Mouse (Mus musculus) megakaryocyte, embryonic 14.5 days (primary cell): ENCODE results near the gene Smyd5. TPM values are rescaled to one million over a fixed set of nuclear protein-coding genes. Genes with fewer than 3 reads are reported as not detected.

ENCODE experiments used
- H3K27me3 ChIP-seq: replicated peaks from 2 replicates; pipeline ENCODE3; 2012; ENCODE audit warnings: inconsistent platforms
- H3K36me3 ChIP-seq: replicated peaks from 2 replicates; pipeline ENCODE3; 2012; ENCODE audit warnings: low read length, inconsistent platforms, mixed read lengths
- H3K4me1 ChIP-seq: 2 replicates; pipeline ENCODE4 v1.6.1; 2012; ENCODE audit warnings: inconsistent platforms
- H3K4me3 ChIP-seq: replicated peaks from 2 replicates; pipeline ENCODE3; 2012; ENCODE audit warnings: moderate library complexity, mild to moderate bottlenecking, inconsistent platforms
- H3K9me3 ChIP-seq: 2 replicates; pipeline ENCODE4 v1.6.1; 2012; ENCODE audit warnings: inconsistent platforms
- FLI1 ChIP-seq: IDR thresholded peaks from 2 replicates; pipeline ENCODE4 v1.6.1; 2012; ENCODE audit warnings: low read length, inconsistent platforms, mixed read lengths
- GATA1 ChIP-seq: IDR thresholded peaks from 3 replicates; pipeline ENCODE4 v1.6.1; 2012; ENCODE audit warnings: mixed read lengths, low read length, inconsistent platforms, borderline replicate concordance
- polyA plus RNA-seq: library from polyadenylated mRNA; stranded (reverse); fragments of >175 nt; gene quantifications from 2 replicates; pipeline ENCODE4 v1.2.3, GENCODE M21; 2012; ENCODE audit warnings: low replicate concordance; ENCODE audit not compliant: insufficient read depth

Smyd5 gene
- polyA plus RNA-seq, 1 experiment = 6.2 TPM

DNA sequence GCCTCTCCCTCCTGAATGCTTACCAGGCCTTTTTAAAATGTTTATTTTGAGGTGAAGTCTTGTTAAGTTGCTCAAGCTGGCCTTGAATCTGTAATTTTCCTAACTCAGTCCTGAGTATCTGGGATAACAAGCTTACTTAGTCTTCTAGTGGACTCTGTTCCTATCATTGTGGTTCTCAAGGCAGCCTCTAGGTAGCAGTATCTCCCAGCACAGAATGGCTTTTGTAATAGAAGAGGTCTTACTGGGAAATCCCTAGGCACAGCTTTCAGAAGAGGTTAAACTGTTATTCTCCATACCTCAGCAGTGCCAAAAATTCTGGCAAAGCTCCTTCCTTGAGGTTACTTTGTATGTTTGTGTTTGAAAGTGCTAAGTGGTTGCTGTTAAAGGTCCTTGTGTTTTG lies 33.6 kb downstream of the Smyd5 start:
- Histone ChIP-seq H3K36me3 (peaks cover 97% of the 10 kb centered on the region), H3K27me3 (no peaks in the 10 kb centered on the region), H3K4me3 (no peak overlapping the region), H3K9me3 (no peaks in the 10 kb centered on the region), H3K4me1 (peaks cover 75% of the 10 kb centered on the region)
- TF ChIP-seq GATA1 = no peak
- TF ChIP-seq FLI1 = no peak

DNA sequence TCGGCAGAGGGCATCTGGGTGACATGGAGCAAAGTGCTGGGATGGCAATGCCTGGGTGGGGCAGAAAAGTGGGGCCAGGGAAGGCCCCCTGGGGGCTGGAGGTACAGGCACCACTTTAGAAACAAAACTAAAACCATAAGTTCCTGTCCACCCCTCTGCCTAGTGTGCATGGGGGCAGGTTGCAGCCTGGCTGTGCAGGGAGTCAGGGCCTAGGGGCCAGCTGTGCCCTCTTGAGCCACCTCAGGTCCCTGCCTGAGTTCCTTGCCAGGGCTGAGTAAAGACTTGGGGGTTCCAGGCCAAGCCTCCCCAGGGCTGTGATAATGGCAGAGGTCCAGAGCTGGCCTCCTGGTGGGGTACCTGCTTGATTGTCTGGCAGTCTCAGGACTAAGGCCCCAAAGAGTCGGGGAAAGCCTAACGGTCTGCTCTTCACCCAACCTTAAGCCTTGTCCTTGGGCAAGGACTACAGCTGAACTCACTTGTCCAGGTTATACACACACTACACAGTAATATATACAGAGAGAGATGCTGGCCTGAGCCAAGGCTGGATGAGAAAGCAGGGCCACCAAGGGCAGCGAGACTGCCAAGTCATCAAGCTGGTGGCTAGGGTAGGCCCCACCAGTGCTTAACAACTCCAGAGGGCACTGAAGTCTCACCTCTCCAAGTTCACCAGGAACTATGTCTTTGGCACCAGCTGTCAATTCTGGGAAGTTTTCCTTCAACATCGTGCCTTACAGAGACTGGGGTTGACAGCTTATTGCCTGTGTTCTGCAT lies 38.1 kb downstream of the Smyd5 start:
- Histone ChIP-seq H3K27me3 (peaks cover 40% of the 10 kb centered on the region), H3K4me3 (no peak overlapping the region), H3K9me3 (no peaks in the 10 kb centered on the region), H3K36me3 (peaks cover 53% of the 10 kb centered on the region), H3K4me1 (peaks cover 67% of the 10 kb centered on the region)
- no peak for TF ChIP-seq FLI1
- no peak for TF ChIP-seq GATA1

DNA sequence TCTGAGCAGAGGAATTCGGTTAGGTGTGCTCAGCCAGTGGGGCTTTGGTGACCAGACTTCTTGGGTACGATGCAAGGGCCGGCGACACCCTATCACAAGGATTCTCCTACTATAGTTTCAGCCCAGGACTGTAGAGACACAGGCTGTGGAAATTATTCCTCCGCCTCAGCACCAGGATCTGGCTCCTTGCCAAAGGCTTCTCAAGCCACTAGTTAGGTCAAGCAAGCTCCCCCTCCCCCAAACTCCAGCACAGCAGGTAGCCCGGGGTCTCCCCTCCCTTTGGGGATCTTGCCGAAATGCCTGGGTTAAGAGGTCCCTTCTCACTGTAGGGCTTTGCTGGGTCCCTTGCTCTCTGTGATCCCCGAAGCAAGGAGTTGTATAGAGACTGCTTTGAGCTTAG lies 40.2 kb downstream of the Smyd5 start:
- peaks cover 56% of the 10 kb centered on the region for H3K27me3 ChIP-seq
- TF ChIP-seq GATA1 (no peak), FLI1 (no peak)
- H3K4me1 ChIP-seq = peaks cover 51% of the 10 kb centered on the region
- H3K36me3 ChIP-seq = peaks cover 32% of the 10 kb centered on the region
- no peaks in the 10 kb centered on the region for H3K9me3 ChIP-seq
- H3K4me3 ChIP-seq = no peak overlapping the region

DNA sequence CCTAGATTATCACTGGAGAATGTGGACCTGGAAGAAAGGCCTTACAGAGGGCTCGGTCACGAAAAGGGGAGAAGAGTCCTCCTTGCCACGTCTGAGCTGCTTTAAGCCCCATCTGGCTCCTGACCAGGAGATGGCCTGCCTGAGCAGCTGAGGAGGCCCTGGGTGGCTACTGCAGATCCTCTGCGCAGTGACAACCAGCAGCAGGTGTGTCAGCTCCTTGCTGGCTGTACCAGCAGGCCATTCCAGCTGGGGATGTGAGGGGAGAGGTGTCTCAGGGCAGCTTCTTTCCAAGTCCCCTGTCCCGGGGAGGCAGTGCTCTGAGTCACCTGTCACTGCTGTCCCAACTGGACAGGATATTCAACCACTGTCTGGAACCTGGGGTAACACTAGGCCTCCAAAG lies 40.8 kb downstream of the Smyd5 start:
- Histone ChIP-seq H3K4me1 (peaks cover 48% of the 10 kb centered on the region), H3K27me3 (peaks cover 59% of the 10 kb centered on the region), H3K36me3 (peaks cover 26% of the 10 kb centered on the region), H3K4me3 (no peak overlapping the region), H3K9me3 (no peaks in the 10 kb centered on the region)
- TF ChIP-seq FLI1 = no peak
- no peak for TF ChIP-seq GATA1

DNA sequence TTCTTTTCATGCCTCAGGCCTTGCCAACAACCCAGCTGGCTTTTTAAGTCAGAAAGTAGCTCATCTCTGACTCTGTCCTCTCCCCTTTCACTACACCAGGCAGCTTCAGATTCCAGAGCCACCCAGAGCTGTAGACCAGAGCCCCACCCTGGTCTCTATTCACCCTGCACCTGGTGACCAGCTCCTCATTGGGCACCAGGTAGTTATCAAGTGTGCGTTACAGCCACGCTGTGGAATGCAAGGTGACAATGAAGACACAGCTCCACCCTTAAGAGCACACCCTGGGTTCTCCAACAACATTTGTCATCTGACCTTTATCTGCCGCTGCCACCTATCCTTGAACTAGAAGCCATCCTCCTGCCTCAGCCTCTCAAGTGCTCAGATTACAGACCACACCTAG lies 43.8 kb downstream of the Smyd5 start:
- Histone ChIP-seq H3K36me3 (no peaks in the 10 kb centered on the region), H3K4me3 (no peak overlapping the region), H3K4me1 (peaks cover 29% of the 10 kb centered on the region), H3K9me3 (no peaks in the 10 kb centered on the region), H3K27me3 (peaks cover 87% of the 10 kb centered on the region)
- TF ChIP-seq GATA1 (no peak), FLI1 (no peak)

DNA sequence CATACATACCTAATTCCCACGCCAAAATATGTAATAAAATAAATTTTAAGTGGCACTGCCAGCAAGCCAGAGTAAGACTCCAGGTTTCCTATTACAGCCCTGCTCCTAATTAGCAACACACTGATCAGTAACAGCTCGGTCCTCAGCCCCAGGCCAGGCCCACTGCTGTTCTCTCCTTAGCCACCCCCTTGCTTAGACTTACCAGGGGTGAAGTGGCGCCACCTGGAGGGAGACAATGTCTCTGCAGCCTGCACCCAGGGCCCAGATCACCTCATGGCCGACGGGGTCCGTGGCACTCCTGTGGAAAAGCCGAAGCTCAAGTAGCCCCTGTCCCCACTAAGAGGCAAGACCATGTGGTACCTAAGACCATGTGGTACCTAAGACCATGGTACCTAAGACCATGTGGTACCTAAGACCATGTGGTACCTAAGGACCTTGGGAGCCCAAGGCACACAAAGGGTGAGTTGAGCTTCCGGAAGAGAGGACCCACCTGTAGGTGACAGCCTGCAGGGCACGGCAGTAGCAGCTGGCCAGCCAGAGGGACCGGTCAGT lies 45.7 kb downstream of the Smyd5 start:
- Histone ChIP-seq H3K4me3 (no peak overlapping the region), H3K4me1 (peaks cover 20% of the 10 kb centered on the region), H3K27me3 (peaks cover 89% of the 10 kb centered on the region), H3K36me3 (no peaks in the 10 kb centered on the region), H3K9me3 (peaks cover 14% of the 10 kb centered on the region)
- TF ChIP-seq GATA1 = no peak
- no peak for TF ChIP-seq FLI1

DNA sequence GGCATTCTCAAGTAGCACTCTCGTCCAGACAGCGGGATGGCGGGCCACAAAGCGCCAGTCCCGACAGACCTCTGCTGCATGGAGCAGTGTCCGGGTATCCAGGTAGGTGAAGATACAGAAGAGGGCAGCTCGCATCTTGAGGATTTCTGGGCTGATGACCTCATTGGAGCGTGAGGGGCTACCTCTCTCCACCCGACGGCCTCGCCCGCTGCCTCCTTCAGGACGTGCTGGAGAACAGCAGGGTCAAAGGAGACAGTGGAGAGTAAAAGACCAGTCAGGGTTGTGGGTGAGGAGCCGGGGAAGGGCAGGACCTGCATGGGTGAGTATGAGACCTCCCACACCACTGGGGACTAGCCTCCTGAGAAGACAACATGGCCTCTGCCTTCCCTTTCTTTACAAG lies 46.6 kb downstream of the Smyd5 start:
- H3K36me3 ChIP-seq = no peaks in the 10 kb centered on the region
- no peak overlapping the region for H3K4me3 ChIP-seq
- peaks cover 86% of the 10 kb centered on the region for H3K27me3 ChIP-seq
- no peak for TF ChIP-seq FLI1
- no peak for TF ChIP-seq GATA1
- peaks cover 20% of the 10 kb centered on the region for H3K9me3 ChIP-seq
- peaks cover 20% of the 10 kb centered on the region for H3K4me1 ChIP-seq

DNA sequence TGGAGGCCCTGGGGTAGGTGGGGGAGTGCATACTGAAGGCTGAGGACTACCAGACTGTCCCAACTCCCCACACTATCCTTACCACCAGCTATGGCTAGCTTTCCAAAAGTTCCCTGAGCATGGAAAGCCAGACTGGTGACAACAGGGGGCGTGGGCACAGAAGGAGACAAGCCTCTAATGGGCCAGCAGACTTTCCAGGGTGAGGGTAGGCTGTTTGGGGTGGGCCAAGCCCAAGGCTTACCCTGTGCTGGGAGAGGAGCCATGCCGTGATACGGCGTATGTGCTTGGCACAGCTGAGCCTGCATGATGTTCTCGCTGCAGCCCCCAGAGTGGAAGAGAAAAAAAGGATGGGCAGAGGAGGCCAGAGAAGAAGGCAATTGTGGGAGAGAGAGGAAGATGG lies 48.2 kb downstream of the Smyd5 start:
- Histone ChIP-seq H3K4me1 (peaks cover 16% of the 10 kb centered on the region), H3K36me3 (no peaks in the 10 kb centered on the region), H3K9me3 (peaks cover 29% of the 10 kb centered on the region), H3K27me3 (peaks cover 85% of the 10 kb centered on the region), H3K4me3 (no peak overlapping the region)
- no peak for TF ChIP-seq GATA1
- no peak for TF ChIP-seq FLI1

DNA sequence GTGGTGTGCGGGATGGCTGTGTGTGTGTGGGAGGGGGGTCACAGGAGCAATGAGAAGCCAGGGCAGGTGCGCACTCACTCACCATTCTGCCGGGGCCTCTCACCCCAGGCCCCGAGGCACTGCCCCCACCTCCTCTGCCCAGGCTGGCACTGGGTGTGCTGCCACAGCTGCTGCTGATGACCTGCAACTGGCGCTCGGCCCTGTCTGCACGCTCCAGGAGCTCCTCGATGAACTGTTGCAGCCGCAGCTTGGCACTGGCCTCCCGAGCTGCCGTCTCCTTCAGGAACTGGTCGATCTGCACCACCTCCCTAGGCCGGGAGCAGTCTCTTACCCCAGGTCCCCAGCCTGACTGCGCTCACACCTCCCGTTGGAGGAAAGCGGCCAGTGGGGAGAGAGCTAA lies 48.9 kb downstream of the Smyd5 start:
- Histone ChIP-seq H3K4me1 (peaks cover 12% of the 10 kb centered on the region; the same call in 1 of the 2 replicates), H3K9me3 (peaks cover 29% of the 10 kb centered on the region), H3K36me3 (no peaks in the 10 kb centered on the region), H3K27me3 (peaks cover 85% of the 10 kb centered on the region), H3K4me3 (no peak overlapping the region)
- no peak for TF ChIP-seq FLI1
- no peak for TF ChIP-seq GATA1

DNA sequence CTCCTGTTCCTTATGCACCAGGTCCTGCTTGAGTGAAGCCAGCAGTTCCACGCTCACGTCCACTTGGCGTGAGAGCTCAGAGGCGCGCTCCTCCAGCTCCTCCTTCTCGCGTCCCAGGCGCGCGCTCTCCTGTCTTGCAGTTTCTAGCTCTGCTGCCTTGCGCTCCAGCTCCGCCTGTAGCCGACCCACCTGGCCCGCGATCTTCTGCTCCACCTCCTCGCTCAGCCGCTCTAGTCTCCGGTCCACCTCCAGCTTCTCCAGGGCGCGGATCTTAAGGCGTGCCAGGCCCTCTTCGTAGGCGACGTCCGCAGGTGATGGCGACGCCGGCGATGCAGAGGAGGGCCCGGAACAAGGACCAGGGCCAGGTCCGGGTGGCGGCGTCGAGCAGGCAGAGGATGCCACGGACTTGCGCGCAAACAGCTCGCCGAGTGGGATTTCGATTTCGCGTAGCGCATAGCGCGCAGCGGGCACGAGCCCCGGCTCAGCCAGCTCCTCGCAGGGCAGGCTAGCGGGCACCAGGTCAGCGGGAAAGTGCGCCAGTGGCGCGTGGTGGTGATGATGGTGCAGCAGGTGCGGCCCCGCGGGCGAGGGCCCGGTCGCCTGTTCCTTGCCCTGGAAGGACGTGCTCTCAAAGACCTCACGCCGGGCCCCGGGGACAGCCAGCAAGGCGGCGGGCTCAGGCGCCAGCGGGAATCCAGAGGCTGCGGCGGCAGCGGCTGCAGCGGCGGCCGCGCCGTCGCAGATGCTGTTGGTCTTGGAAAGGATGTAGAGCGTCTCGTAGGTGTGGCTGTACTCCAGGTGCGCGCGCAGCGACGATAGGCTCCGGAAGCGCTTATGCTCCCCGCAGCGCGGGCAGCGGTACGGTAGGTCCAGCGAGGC lies 52.3 kb downstream of the Smyd5 start:
- Histone ChIP-seq H3K4me3 (no peak overlapping the region), H3K36me3 (no peaks in the 10 kb centered on the region), H3K4me1 (peaks cover 5% of the 10 kb centered on the region; the same call in 1 of the 2 replicates), H3K9me3 (peaks cover 42% of the 10 kb centered on the region), H3K27me3 (peaks cover 89% of the 10 kb centered on the region)
- no peak for TF ChIP-seq FLI1
- no peak for TF ChIP-seq GATA1
